Mouse (Mus musculus) ES-Bruce4 (cell line): Measurements from ENCODE around the gene Tnfrsf21.

ENCODE experiments used
- CTCF ChIP-seq: IDR thresholded peaks from one replicate; pipeline ENCODE4 v1.8.1; 2011; ENCODE audit warnings: low read depth, low read length
- EP300 ChIP-seq: IDR thresholded peaks from 2 replicates; pipeline ENCODE4 v1.6.1; 2011; ENCODE audit warnings: low read depth, low read length; ENCODE audit not compliant: insufficient read depth
- POLR2A ChIP-seq: IDR thresholded peaks from one replicate; pipeline ENCODE4 v1.8.1; 2011; ENCODE audit warnings: low read length; ENCODE audit not compliant: insufficient read depth

DNA sequence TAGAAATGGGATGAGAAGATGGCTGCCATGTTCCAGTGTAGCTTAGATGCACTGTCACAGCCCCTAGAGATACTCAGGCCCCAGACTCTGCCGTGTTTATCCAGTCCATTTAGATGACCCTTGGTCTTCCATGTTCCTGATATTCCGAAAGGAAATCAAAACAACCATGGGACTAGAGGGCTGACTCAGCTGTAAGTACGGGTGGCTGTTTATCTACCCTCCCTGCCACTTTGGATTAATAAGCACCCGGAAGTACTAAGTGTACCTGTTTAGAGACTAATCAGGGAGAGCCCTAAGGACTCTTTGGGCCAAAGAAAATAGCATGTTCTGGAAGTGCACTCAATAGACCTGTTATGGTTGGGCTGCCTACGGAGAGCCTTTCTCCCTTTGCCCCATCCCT is 64.9 kb downstream of the Tnfrsf21 start:
- TF ChIP-seq EP300 (no peak), POLR2A (no peak), CTCF (no peak)
